Mouse (Mus musculus) common myeloid progenitor, adult 5-6 weeks (primary cell): ENCODE results near the gene Fbn1. TPM values are rescaled to one million over a fixed set of nuclear protein-coding genes. Genes with fewer than 3 reads are reported as not detected.
A peak's percentile ranks its signal among the peaks of the same experiment; 100 is the strongest.

Experiments
- ATAC-seq: replicated peaks from 2 replicates; pipeline ENCODE4 v1.8.0; 2016; ENCODE audit warnings: low read depth, mild to moderate bottlenecking, moderate TSS enrichment, inconsistent platforms; ENCODE audit not compliant: poor library complexity, severe bottlenecking
- total RNA-seq: library from RNA; stranded (forward); fragments of 200-1000, 187-1606 nt; gene quantifications from 2 replicates; pipeline ENCODE4 v1.2.3, GENCODE M21; 2017

Gene Fbn1
- 0.15 and 0.59 TPM in 2 replicates for total RNA-seq

- ATAC-seq: no peak
Measured at GRCm38 (mm10) chr2:125507893-125508292, at the start of gene Fbn1. TSS of gene Fbn1 (minus strand) at chr2:125507993.

DNA sequence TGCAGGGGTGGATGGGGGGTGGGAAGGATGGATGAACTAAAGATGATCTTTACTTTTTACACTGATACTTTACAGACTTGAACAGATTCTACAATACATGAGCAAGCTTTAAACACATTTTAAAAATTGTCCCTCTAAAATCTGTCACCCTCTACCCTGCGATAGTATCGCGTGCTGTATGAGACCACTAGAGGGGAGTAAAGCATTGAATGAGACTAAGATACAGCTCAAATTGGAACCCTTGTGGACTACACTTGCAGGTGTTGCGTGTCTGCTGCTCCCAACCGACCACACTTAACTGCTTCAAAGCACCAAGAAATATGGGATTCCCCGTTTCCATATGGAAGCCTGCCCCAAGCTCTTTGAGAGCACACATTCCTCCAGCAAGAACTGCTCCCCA is 48.0 kb upstream of the Fbn1 start:
- peak; percentile 50; the same call in 1 of the 2 replicates for ATAC-seq

- no peak for ATAC-seq
Measured at GRCm38 (mm10) chr2:125548806-125549578, 41.2 kb upstream of the Fbn1 start.

GRCm38 (mm10) chr2:125544986-125545385 is 37.2 kb upstream of the Fbn1 start:
- no peak for ATAC-seq

GRCm38 (mm10) chr2:125543646-125544045 is 35.9 kb upstream of the Fbn1 start:
- no peak for ATAC-seq

- ATAC-seq: no peak
Measured at GRCm38 (mm10) chr2:125541451-125541850, 33.7 kb upstream of the Fbn1 start.

GRCm38 (mm10) chr2:125540579-125540978 is 32.8 kb upstream of the Fbn1 start:
- no peak for ATAC-seq

DNA sequence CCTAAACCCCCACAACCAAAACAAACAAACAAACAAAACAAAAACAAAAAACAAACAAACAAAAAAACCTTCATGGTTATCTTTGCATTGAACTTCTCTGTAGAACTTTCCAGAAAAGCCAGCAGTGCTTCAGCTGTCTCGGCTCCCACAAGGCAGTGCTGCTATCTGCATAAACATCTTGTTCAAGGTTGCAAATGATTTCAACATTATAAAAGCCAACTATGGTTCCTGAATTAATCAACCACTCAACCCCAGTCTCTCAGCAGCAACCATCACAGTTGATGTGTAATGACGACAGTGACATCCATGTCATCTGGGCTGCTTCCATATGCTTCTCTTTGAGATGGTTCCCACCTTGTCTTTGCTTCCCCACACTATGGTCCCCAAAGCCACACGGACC is 31.8 kb upstream of the Fbn1 start:
- no peak for ATAC-seq

GRCm38 (mm10) chr2:125530665-125531064 is 22.9 kb upstream of the Fbn1 start:
- ATAC-seq: no peak

- ATAC-seq: no peak
Measured at GRCm38 (mm10) chr2:125526566-125526965, 18.8 kb upstream of the Fbn1 start.

DNA sequence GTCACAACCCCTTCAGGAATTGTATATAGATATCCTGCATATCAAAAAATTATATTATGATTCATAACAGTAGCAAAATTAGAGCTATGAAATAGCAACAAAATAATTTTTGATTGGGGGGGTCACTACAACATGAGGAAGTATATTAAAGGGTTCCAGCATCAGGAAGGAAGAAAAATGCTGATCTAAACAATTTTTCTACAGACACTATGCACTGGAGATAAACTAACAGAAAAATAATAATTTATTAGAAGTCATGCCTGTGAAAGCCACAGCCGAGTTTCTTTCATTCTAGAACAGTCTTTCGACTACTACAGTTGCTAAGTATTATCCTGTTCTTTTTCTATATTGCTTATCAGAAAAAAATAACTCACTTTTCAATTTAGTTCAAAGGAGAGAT is 17.7 kb upstream of the Fbn1 start:
- ATAC-seq: no peak

- 0 out of 2 replicates have a peak, but pooled peaks have one; percentile 15 for ATAC-seq
Measured at GRCm38 (mm10) chr2:125516594-125516993, 8.8 kb upstream of the Fbn1 start.

DNA sequence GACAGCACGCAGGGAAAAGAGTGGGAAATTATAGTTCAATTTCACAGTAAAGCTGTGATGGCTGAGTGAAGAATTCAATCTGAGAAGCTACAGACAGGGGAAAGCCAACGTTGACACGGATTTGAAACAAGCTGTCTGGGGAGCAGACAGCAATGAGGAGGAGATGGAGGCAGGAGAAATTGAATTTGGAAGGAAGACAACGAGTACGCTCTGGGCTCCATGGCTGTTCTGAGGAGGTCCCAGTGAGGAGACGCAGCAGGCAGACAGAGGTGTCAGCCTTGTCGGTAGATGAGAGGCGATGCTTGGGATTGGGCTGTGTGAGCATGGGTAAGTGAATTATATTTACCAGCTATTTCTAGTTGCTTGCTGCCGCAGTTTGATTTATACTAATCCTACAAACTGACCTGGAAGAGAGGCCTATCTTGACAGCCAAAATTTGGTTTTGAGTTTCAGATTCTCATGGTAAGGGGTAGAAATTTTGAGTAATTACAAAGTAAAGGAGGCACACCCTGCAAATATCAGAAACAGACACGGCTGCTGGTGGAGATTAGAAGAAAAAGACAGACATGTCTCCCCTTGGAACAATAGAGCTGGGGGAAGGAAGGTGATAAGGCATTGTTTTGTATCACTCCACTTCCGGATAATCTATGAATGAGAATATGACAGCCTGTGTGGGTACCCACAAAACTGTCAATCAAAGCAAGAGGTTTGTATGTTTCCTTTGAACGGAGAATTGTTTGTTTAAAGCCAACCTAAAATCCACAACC is 7.7 kb upstream of the Fbn1 start:
- ATAC-seq: peak; percentile 84

- ATAC-seq: no peak
Measured at GRCm38 (mm10) chr2:125514391-125514790, 6.6 kb upstream of the Fbn1 start.

DNA sequence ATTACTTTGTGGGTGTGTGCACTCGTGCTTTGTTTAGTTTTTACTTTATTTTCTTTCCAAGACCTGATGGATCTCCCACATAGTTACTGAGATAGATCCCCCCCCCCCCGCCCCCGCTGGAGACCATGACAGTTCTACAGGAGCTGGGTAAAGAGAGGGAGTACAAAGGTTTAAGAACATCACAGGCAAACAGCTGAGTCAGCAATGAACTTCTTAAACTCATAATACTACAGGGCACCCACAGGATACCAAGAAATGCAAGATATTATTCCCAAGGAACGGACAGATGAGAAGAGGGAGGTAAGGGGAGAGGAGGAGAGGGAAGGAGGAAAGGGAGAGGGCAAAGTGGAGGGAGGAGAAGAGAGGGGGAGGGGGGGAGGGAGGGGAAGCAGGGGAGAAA is 4.8 kb upstream of the Fbn1 start:
- no peak for ATAC-seq

DNA sequence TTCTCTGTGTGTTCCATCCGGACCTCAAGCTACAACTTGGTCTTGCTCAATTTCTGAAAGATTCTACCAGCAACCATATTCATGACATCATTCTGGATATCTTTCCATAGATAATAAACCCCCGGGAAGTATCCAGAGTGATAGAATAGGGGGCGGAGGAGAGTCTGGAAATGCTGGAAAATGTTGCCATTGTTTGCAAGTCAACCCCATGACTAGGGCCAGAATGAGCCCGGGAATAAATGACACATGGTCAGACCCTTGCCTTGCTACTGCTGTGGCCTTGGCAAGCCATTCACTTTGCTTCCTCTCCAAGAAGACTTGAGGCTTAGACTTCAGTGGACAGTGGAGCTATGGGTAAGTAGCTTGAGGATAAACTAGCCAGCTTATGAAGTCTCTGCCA is 4.1 kb upstream of the Fbn1 start:
- no peak for ATAC-seq

DNA sequence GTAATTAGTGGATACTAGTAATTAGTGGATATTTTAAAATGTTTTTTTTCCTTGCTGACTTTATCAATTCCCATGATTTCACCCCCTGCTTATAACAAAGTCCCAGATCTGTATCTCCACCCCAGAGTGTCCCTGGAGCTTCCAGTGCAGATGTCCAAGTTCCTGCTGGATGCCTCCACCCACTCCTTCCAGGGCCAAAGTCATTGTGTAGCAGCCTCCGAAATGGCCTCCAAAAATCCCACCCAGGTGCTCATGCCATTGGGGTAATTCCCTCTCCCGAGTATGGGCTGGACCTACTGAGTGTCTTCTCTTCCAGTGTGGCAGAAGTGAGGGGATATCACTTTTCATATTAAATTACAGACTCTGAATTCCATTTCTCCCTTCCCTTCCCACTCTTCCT is 3.0 kb upstream of the Fbn1 start:
- no peak for ATAC-seq

DNA sequence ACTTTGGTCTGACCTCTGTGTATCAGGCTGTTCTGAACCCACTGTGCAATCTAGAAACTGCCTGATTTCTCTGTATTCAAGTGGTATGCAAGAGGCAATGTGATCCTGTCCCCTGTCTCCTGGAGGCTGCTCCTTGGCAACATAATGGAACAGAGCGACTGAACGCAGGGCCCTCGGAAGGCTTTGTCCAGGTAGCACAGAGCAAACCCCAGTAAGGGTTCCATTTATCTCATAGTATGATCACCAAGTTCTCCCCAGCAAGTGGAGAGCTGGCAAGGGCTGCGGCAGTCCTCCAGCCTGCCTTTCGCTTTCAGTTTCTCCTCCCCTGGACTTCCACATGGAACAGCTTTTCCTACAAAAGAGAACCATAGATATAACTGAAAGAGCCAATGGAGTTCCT is 588 bp upstream of the Fbn1 start:
- no peak for ATAC-seq

DNA sequence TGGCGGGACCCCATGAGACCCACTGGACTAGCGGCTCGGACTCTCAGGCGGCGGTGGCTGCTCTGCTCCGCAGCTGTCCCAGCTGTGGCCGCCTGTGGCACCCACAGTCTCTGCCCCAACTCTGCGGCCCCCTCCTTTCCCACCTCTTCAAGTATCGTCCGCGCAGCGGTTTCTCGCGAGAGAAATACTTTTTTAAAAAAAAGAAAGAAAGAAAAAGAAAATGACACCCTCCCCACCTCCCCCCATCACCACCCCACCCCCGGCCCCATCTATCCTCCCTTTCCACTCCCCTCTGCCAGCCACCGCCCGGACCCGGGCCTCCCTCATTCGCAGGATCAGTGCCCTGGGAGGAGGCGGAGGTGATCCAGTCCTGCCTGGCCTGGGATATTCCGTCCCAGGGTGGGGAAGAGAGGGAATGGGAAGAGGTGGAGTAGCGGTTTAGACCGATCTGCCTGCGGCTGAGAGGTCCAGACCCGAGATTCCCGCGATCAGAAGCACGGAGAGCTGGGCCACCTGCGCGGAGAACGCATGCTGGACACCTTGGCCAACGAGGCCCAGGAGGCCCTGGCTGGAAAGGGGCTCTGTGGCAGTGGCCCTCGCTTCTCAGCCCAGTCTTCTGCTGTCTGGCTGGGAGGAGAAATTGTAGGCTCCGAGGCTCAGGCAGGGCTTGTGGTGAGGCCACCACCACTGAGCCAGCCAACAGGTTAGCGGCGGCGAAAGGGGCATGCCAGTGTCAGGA is 1.3 kb downstream of the Fbn1 start:
- peak; percentile 68 for ATAC-seq

DNA sequence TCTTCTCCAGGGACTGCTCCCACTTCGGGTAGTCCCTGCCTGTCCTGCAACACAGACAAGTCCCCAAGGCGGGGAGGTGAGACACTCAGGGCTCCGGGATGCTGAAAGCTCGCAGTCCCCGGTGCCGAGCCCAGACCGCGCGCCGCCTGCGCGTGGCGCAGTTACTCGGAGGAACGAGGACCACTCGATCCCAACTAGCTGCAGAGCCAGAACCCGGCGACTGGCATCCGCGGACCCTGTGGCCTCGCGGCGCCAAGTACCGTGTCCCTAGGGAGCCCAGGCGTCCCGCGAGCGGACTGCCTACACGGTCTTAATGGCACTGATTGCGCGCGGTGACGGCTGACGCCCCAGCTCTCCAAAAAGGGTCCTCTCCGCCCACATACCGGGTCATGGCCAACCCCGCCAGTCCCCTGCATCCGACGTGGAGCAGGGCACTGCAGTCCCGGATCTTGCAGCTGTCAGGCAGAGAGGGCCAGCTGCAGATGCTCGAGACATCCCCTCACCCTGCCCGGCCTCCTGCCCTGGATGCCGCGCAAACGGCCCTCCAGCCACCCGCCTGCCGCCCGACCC is 2.0 kb downstream of the Fbn1 start:
- ATAC-seq: peak; percentile 38
